Mouse (Mus musculus) spleen, adult 12 weeks (tissue): ENCODE results near the gene Kiz.
A peak's percentile ranks its signal among the peaks of the same experiment; 100 is the strongest.

Source experiments
- DNase-seq: peaks from one replicate; pipeline ENCODE4 v3.0.0; 2022; ENCODE audit warnings: low spot score

The Kiz gene

DNA sequence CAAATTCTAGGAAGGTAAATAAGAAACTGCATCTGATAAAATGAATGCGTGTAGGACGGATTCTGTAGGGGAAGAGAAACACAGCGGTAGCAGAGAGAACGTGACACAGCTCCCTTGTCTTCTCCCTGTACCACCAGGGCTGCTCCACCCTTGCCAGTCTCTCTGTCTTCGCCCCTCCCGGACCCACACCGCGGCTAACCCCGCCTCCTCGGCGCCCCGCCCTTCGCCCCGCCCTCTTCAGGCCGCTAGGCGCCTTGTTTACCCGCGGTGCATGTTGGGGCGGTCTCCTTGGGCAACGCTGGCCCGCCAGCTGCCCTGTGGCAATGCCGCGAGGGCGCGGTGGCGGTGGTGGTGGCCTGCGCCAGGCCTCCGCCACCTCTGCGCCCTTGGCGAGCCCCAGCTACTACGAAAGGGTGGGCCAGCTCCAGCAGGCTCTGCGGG, at the start of gene Kiz:
TSS of gene Kiz (plus strand) at position 266 of the 441 bp plus-strand sequence.
- DNase-seq = peak; percentile 93

DNA sequence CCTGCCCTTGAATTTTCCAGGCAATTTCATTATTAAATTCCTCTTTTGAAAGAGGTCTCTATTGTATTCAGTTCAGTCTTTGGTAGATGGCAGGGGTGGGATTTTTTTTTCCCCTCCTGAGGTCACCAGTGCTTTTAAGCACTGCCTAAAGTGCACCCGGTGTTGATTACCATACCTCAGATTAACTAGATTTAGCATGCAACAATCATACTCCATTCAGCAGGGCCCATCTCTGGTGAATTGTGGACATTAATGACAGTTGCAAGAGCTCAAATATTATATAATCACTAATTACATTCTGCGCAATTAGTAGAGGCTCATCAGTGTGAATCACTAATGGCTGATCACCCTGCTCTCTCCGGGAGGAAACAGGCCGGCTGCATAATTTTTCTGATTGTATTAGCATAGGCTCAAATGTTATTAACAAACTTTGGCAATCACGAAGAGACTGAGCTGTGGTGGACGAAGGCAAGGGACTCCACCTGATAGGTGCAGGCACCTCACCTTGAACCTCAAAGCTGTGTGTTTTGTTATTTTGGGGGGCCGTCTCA, 45.9 kb upstream of the Kiz start:
- DNase-seq = no peak

DNA sequence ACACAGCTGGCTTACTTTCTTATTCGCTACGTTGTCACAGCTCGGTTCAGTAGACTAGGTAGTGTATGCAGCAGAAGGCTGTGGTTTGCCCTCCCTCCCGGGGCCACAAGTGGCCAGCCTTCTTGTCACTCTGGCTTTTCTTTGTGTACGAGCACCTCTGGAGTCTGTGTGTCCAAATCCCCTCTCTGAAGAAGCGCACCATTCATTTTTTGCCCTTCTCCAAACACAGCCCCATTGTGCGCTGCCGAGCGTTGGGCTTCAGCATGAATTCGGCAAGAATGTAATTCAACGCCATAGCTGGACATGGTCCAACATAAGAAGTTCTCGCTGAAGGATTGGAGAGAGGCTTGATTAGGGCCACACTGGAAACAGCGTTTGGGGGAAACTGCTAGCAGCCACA, 45.0 kb upstream of the Kiz start:
- no peak for DNase-seq

DNA sequence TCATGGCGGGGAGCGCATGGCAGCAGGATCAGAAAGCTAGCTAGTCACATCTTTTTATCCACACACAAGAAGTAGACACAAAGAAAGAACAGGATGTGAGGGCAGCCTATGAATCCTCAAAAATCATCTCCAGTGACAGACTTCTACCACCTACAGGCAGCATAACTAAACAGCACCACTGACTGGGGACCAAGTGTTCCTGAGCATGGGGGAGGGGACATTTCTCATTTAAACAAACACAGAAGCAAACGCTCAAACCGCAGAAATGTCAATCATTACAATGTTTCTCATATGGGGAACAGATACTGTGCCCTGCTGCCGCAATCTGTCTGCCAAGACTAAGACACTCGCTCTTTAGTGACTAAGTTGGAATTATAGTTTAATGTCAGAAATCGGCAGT, 40.7 kb upstream of the Kiz start:
- DNase-seq = no peak

DNA sequence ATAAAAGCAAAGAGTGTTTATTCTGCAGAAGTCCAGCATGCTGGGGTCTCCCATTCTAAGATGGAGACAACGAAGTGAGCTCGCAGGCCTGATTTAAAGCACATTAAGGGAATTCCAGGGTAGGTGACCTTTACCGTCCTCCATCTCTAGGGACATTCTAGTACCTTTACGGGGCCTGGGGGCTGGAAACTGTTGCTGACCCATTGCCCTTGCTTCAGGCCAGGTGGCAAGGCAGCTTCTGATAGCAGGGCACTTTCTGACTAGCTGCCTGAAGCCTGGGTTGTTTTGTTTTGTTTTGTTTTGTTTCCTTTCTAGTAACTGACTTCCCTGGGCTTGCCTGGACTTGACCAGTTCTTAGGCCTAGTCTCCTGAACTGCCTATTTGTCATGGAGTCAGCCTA, 36.6 kb upstream of the Kiz start:
- no peak for DNase-seq

DNA sequence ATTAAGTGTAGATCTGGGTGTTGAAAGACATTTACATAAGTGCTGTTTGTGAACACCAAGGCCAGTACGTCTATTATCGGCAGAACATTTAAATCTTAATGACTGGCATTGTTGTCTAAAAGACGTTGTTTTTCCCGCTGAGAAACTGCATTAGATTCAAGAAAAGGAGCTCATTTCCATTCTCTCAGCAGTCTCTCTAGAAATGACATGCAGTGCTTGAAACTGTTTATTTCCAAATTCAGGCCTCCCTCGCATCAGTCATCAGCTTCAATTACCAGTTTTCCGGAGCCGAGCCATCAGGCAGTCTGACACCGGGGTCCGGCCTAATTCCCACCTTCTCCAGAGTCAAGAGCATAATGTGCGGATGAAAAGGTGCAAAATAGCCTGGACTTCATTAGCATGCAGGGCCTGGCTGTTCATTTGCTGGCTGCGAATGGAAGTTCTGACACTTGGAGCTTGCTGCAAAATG, 32.1 kb upstream of the Kiz start:
- no peak for DNase-seq

DNA sequence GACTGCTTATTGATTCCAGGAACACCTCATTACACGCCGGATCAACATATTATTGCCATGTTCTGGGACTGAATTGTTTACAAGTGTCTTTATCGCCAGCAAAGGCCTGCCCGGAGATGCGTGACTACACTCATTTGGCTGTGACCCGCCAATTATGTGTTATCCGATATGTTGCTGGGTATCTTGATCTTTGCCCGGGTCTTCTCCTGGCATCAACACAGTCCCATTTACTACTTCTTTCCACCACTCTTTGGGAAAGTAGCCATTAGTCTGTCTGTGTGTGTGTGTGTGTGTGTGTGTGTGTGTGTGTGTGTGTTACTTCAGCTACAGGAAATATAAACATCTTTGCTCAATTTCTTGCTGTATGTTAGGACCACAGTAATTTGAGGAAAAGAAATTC, 31.6 kb upstream of the Kiz start:
- no peak for DNase-seq

DNA sequence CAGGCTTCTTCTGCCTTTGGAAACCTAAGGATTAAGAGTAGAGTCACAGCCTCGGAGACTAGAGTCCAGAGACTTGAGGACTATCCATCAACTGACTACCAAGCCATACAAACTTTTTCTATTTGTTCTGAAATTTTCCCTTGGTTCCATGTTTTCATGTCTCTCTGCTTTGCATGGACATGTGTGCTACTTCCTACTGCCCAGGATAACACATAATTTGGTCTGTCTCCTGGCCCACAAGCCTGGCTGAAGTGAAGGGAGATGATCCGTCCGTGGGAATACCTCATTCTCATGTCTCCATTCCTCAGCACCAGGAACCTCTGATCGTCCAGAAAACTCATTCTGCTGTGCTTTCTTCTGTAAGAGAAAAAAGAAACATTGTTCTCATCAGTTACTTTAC, 27.7 kb upstream of the Kiz start:
- no peak for DNase-seq

DNA sequence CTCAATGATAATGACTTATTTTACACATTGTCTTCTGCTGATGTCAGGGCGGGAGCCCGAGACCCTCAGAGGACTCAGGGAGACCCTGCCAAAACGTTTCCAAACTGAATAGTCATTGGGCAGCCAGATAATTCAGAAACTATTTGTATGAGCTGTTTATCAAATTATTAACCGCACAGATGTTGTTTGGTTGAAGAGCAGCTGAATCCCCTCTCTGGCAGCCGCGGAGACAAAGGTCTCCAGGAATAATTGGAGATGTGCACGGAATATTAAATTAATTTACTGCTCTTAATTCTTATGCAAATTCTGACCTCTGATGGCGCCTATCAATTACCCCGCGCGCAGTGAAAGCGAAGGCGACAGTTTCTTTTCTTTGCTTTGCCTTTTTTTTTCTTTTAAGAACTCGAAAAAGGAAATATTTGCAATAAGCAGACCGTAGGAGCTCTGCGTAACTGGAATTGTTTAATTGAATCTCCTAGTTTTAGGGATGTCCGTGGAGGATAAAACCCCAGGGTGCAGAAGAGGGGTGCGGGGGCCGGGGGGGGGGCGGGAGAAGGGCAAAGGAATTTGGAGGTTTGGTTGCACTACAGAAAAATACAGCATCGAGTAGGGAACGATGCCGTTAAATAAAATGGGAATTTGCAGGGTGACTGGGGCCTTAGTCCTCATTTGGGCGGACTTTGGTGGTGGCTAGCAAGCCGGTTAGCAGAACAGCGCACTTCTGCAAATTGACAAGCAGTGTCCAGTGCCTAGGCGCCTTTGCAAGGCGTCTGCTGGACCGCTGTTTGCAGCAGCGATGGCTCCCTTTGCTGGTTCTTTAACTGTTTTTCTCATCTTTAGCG, 22.2 kb upstream of the Kiz start:
- DNase-seq = no peak

DNA sequence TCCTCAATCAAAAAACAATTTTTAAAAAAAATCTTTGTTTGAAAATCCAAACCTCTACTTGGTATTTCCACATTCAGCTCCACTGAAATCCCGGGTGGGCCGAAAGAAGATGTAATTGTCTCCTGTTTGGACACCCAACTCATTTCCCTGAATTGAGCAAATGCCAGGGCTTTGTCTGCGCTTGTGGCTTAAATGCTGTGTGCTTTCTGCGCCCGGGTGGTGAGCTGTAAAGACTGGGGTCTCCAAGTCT, 21.7 kb upstream of the Kiz start:
- no peak for DNase-seq

DNA sequence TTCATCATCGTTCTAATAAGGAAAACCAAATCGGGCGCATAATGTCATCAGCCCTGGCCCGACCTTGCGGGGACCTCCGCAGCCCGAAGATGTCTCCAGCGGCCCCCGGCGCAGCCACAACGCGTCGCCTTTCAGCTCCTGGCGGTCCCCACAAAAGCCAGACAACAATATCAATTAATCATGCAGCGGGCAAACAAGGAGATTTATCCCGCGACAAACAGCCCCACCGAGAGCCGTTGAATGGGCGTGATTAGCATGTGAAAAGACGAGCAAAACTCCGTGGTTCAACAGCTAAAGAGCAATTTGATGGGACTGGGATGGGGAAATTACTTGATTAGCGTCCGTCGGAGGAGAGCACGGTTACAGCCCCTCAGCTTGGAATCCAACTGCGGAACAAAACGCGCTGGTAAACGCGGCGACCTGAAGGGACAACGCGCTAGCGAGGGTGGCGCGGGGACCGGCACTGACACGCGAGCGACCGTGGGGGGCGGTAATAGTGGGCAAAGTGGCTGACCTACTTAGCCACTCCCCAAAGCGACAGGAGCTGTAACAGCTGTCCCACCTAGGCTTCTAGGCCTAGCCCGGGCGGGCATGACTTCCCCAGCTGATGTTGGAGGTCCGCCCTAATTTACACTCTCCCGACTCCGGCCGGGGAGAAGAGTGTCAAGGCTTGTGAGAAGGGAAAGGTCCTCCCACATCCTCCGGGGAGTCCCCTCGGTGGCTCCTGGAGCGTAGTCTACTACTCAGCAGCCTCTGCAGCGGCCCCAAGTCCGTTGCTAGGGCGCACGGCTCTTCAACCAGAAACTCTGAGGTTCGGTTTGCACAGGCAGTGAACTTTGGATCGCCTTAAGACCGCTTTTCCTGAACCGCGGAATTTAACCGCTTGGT, 21.1 kb upstream of the Kiz start:
- DNase-seq = no peak

DNA sequence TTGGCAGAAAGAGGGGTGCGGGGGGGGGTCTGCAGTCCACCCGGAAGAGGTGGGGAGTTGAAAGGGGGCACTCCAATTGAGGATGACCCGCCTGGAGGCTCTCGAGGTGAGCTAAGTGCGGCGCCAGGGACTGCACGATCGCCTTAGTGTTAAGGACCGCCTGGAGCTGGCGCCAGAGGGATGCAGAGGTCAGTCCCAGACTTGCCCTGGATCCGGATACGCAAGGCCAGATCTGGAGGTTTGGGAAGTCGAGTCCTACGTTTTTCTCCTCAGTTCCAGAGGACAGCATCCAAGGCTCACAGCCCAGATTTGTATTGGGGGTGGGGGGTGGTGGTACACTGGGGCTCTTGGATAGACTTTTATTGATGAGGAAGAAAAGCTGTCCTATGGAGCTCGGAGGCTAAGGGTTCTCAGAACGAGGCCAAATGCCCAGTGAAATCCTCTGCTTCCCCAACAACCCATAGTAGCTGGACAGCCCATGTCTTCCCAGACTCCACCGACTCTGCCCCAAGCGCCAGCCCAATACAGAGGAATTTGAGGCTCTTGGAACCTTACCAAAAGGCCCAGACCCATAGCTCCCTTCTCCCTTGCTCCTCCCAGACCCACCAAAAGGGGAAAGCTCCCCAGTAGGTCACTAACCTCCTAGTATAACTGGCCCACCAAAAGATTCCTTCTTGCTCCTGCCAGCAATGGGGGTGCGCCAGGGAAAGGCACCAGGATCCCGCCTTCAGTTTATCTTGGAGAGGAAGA, 20.2 kb upstream of the Kiz start:
- DNase-seq = no peak

DNA sequence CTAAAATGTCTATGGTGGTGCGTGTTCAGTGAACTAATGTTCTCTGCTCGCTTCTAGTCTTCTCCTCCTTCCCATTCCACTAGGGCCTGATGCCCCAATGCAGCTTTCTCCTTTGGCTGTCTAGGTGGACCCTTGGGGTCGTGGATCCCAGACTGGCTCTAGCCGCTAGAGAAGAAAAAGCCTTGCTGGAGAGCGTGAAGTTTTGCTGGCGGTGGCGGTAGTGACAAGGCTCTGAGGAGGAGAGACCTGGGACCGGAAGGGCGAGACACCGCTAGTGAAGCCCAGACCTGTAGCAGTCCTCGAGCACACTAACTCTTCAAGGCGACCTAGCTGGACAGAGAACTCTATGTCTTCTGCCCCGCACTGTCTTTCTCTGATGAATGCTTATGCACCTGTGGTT, 19.4 kb upstream of the Kiz start:
- no peak for DNase-seq

DNA sequence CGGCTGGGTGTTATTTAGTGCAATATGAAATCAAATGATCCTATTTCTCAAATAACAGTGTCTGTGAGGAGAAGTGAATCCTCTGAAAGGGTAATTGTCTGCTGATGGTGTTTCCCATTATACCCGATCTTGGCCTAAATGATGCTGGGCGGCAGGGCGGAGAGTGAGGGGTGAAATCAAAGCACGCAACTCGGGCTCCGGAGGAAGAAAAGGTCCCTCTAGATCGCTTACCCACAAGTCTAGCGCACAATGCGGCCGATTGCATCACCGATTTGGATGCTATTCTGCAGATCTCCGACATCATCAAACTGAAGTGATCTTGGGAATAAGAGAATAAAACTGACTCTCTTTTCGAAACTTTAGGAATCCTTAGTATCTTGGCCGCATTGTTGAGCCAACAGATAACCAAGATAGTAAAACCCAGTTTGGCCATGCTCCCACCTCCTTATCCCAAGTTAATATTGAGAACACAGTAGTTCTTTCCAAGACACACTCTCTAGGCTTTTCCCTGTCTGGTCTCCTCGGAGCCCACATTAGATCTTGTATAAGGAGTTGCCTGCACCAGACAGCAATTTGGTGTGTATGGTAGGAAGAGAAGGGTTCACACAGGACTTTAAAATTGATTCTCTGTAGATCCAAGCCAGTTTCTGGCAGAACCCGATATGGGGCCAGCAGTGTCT, 18.7 kb upstream of the Kiz start:
- no peak for DNase-seq

DNA sequence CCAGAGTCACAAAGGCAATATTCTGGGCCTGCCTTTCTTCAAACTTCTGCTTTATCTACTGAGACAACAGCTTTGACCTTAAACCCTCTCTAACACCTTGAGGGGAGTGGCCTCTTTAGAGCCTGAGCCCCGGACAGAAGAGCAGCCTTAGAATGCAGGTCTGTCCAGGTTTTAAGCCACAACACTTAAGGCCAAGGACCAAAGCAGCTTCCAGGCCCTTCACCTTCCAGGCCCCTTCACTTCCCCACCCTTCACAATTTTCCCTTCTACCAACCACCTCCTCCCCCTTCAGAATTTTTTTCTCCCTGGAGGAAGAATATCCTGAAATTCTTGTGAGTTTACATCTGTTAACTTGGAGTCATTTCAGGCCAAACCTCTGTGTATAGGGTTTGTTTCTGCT, 18.0 kb upstream of the Kiz start:
- no peak for DNase-seq

DNA sequence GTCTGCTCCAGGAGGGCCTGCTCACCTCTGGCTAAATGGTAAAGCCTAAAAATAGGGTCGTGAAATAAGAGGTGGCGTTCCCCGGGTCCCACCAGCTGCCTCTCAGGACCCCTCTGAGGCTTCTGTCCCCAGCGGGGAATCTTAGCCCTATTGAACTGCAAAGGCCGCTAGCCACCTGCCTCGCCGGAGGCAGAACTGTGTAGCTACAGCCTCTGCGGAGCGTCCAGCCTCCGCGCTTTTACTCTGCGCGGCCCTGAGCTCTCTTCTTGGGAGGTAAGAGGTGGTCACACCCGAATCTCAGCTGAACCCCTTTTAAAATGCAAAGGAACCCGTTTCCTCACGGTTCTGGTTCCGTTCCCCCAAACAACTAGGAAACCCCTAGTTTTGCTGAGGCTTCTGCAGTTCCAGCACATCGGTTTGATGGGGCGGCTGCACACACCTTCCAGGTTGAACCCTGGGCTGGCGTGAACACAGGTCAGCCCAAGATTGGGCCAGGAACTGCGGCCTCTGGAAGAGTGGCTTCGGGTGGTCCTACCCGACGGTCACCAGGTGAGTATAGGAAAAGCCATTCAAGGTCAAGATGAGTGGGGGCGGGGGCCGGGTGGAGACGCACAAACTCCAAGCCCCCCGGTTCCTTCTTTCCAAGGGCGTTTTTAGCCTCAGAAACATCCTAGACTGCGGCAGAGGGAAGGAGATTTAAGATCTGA, 16.9 kb upstream of the Kiz start:
- no peak for DNase-seq

DNA sequence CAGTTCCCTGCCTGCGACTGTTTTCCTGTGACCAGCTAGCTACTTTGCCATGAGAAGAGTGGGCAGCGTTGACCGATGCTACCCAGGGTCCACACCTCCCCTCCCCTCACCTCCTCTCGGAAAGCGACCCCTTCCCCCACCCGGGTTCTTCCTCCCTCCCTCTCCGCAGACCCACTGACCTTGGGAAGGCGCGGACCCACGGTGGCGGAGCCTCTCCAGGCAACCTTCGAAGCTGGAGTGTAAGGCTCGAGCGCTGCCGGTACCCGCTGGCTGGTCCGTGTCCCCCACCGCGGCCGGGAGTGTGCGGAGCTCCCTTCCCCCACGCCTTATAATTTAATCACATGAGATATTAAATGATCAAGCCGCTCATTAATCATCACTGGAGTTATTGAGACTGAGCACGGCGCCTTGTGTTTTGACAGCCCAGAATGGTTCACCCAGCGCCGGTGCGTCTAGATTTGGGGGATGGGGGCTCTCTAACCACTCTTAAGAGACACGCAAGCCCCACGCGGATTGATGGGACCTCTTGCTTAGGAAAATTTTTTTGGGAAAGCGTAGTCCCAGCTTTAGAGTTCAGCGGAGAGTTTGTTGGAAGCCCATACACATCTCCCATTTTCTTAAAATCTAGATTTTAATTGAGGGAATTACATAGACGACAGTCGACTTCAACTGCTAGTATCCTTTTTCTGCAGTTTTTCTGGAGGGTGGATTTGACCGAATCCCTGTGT, 16.2 kb upstream of the Kiz start:
- no peak for DNase-seq

DNA sequence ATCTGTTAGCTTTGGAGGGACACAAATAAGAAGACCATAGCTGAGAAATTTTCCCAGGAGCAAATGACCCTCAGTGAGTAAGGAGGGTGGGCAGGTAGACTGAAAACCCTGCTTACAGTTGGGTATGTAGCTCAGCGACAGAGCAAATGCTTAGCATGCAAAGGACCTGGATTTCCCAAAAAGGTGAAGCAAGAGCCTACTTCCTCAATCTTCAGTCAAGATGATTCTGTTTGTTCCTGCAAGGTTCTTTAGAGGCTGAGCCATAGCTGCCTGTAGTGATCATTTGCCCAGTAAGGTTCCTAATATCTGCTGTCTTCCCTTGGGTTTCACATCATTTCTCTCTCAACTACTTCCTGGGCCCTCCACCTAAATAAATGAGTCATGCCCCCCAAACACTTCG, 7.8 kb upstream of the Kiz start:
- no peak for DNase-seq

DNA sequence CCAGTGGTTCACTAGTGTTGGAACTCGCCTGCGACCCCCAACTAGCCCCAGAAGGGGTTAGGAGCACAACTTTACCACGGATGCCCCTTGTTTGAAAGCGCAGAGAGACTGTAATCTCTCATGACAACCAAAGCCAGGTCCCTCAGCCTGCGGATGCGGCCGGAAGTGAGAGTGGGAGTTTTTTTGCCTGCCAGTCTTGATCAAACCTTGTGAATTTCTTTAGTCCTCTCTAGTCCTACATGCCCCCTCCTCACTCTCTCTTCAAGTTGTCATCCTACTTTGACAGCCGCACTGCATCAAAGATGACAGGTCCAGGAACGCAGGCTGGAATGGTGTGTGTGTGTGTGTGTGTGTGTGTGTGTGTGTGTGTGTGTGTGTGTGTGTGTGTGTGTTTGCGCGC, 456 bp downstream of the Kiz start:
- no peak for DNase-seq

DNA sequence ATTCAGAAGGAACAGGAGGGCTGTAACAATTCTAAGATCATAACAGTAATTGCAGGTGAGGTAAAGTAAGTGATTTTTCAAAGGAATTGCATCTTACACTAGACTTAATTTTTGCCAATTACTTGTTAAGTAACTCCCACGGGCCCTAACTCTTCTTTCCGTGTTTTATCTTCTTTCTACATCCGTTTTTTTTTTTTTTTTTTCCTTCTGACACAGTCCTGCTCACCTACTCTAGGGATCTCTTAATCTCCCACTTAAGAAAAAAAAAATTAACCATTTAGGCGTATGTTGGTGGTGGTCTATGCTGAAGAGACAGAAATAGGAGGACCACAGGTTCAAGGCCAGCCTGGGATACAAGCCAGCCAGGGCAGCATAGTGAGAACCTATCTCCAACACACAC, 1.2 kb downstream of the Kiz start:
- DNase-seq = no peak

DNA sequence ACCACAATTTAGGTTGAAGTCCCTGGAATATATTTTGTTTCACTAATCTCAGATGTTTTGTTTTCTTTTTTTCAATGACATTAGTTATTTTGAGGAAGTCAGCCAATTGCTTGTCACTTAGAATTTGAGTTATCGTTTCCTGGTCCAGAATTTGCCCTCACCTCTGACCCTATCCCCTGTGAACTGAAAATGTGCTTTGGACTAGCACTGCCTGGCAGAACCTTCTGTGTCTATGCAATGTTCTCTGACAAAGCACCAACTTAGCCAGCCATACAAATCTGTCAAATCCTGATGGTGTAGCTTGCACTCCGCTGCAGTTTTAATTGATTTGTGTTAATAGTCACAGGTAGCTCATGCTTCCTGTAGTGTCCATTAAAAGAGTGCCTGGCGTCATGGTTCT, 10.1 kb downstream of the Kiz start:
- no peak for DNase-seq
